Mouse (Mus musculus) myocyte (in vitro differentiated cells): Measurements from ENCODE around the gene Nup93. TPM values are rescaled to one million over a fixed set of nuclear protein-coding genes. Genes with fewer than 3 reads are reported as not detected.

ENCODE experiments used
- H3K27me3 ChIP-seq: one replicate; pipeline ENCODE4 v1.6.1; 2011; ENCODE audit not compliant: control insufficient read depth, insufficient read depth, insufficient read length
- H3K36me3 ChIP-seq: one replicate; pipeline ENCODE4 v1.6.1; 2011; ENCODE audit not compliant: control insufficient read depth, insufficient read depth
- H3K4me2 ChIP-seq: one replicate; pipeline ENCODE4 v1.6.1; 2011; ENCODE audit warnings: low read depth, control low read depth
- H3K4me3 ChIP-seq: one replicate; pipeline ENCODE4 v1.5.1; 2011; ENCODE audit warnings: mild to moderate bottlenecking, control low read depth, moderate library complexity
- H3K79me2 ChIP-seq: one replicate; pipeline ENCODE4 v1.6.1; 2011; ENCODE audit not compliant: control insufficient read depth, insufficient read depth
- H3ac ChIP-seq: one replicate; pipeline ENCODE4 v1.6.1; 2011; ENCODE audit not compliant: control insufficient read depth, insufficient read length
- CEBPB ChIP-seq: IDR thresholded peaks from 2 replicates; pipeline ENCODE4 v1.6.1; 2011; ENCODE audit warnings: mild to moderate bottlenecking, moderate library complexity; ENCODE audit not compliant: poor library complexity, insufficient read depth, severe bottlenecking
- E2F4 ChIP-seq: IDR thresholded peaks from one replicate; pipeline ENCODE4 v1.6.1; 2011; ENCODE audit warnings: mild to moderate bottlenecking, control low read depth, moderate library complexity; ENCODE audit not compliant: insufficient read depth
- MAX ChIP-seq: IDR thresholded peaks from one replicate; pipeline ENCODE4 v1.6.1; 2011; ENCODE audit warnings: low read depth, mild to moderate bottlenecking, control low read depth
- MYOD1 ChIP-seq, 3 experiments: IDR thresholded peaks; one replicate each; pipeline ENCODE4 v1.6.1; 2011; ENCODE audit warnings: control low read depth in 2 of 3, low read depth in 2 of 3, mild to moderate bottlenecking in 2 of 3, moderate library complexity in 1 of 3; ENCODE audit not compliant: insufficient read length in 2 of 3, control insufficient read depth in 1 of 3
- MYOG ChIP-seq, 3 experiments: IDR thresholded peaks; one replicate each; pipeline ENCODE4 v1.6.1; 2011; ENCODE audit warnings: control low read depth in 2 of 3, low read depth in 2 of 3, mild to moderate bottlenecking in 2 of 3; ENCODE audit not compliant: insufficient read length in 2 of 3, control insufficient read depth in 1 of 3, insufficient read depth in 1 of 3
- POLR2A ChIP-seq: IDR thresholded peaks from one replicate; pipeline ENCODE4 v1.6.1; 2011; ENCODE audit warnings: low read depth, mild to moderate bottlenecking, control low read depth, moderate library complexity; ENCODE audit not compliant: insufficient read length
- POLR2AphosphoS2 ChIP-seq: IDR thresholded peaks from one replicate; pipeline ENCODE4 v1.6.1; 2011; ENCODE audit warnings: low read depth, control low read depth; ENCODE audit not compliant: insufficient read length
- REST ChIP-seq: IDR thresholded peaks from one replicate; pipeline ENCODE4 v1.6.1; 2011; ENCODE audit warnings: mild to moderate bottlenecking, control low read depth, moderate library complexity; ENCODE audit not compliant: insufficient read depth, insufficient read length
- SRF ChIP-seq: IDR thresholded peaks from one replicate; pipeline ENCODE4 v1.6.1; 2011; ENCODE audit warnings: low read depth; ENCODE audit not compliant: control insufficient read depth, insufficient read length
- TCF12 ChIP-seq: IDR thresholded peaks from one replicate; pipeline ENCODE4 v1.6.1; 2011; ENCODE audit warnings: mild to moderate bottlenecking, control low read depth; ENCODE audit not compliant: poor library complexity, insufficient read depth, severe bottlenecking
- TCF3 ChIP-seq: IDR thresholded peaks from one replicate; pipeline ENCODE4 v1.6.1; 2011; ENCODE audit warnings: low read depth, control low read depth; ENCODE audit not compliant: insufficient read length
- USF1 ChIP-seq: IDR thresholded peaks from one replicate; pipeline ENCODE4 v1.6.1; 2011; ENCODE audit warnings: low read depth, mild to moderate bottlenecking, control low read depth, moderate library complexity
- polyA plus RNA-seq: library from polyadenylated mRNA; unstranded; fragments of >200 nt; fragmentation: generic; extraction: Trizol; gene quantifications from one replicate; pipeline ENCODE4 v1.2.1, GENCODE M21; 2012; ENCODE audit warnings: missing spikeins

The Nup93 gene
- polyA plus RNA-seq, 1 experiment = 38.1 TPM

- Histone ChIP-seq H3ac (no peak overlapping the region), H3K27me3 (no peaks in the 10 kb centered on the region), H3K4me3 (no peak overlapping the region), H3K36me3 (no peaks in the 10 kb centered on the region), H3K4me2 (no peak overlapping the region), H3K79me2 (peaks cover 7% of the 10 kb centered on the region)
- TF ChIP-seq SRF = no peak
- TF ChIP-seq E2F4 = no peak
- no peak for TF ChIP-seq POLR2AphosphoS2
- no peak for TF ChIP-seq MYOG (IDR thresholded peaks at IDR 0.05; ENCODE audit: control insufficient read depth in 1 of 3, insufficient read depth in 1 of 3, insufficient read length in 2 of 3, low read depth in 2 of 3)
- TF ChIP-seq REST = no peak
- no peak for TF ChIP-seq USF1
- no peak for TF ChIP-seq MAX
- no peak for TF ChIP-seq MYOD1 (IDR thresholded peaks at IDR 0.05; ENCODE audit: control insufficient read depth in 1 of 3, insufficient read length in 2 of 3, low read depth in 2 of 3)
- no peak for TF ChIP-seq CEBPB
Observed at GRCm38 (mm10) chr8:94266344-94267191, 52.2 kb downstream of the Nup93 start.

- Histone ChIP-seq H3K4me3 (no peak overlapping the region), H3K36me3 (no peaks in the 10 kb centered on the region), H3ac (no peak overlapping the region), H3K27me3 (no peaks in the 10 kb centered on the region), H3K79me2 (no peaks in the 10 kb centered on the region), H3K4me2 (peak overlapping the region; percentile 15)
- TF ChIP-seq MAX = no peak
- no peak for TF ChIP-seq USF1
- TF ChIP-seq TCF3 = no peak
- TF ChIP-seq CEBPB = no peak
- TF ChIP-seq TCF12 = no peak
- TF ChIP-seq POLR2AphosphoS2 = no peak
- TF ChIP-seq E2F4 = no peak
- no peak for TF ChIP-seq MYOD1 (IDR thresholded peaks at IDR 0.05; ENCODE audit: control insufficient read depth in 1 of 3, insufficient read length in 2 of 3, low read depth in 2 of 3)
- TF ChIP-seq MYOG (IDR thresholded peaks at IDR 0.05; ENCODE audit: control insufficient read depth in 1 of 3, insufficient read depth in 1 of 3, insufficient read length in 2 of 3, low read depth in 2 of 3) = no peak
- no peak for TF ChIP-seq SRF
- TF ChIP-seq REST = no peak
- no peak for TF ChIP-seq POLR2A
Observed at GRCm38 (mm10) chr8:94268359-94268890, 54.1 kb downstream of the Nup93 start.

GRCm38 (mm10) chr8:94270309-94270708, 55.9 kb downstream of the Nup93 start:
- H3K79me2 ChIP-seq = no peaks in the 10 kb centered on the region
- TF ChIP-seq MYOG (IDR thresholded peaks at IDR 0.05; ENCODE audit: control insufficient read depth in 1 of 3, insufficient read depth in 1 of 3, insufficient read length in 2 of 3, low read depth in 2 of 3) (no peak), E2F4 (no peak), CEBPB (no peak), REST (no peak), POLR2AphosphoS2 (no peak), SRF (no peak), POLR2A (no peak), MAX (no peak), MYOD1 (IDR thresholded peaks at IDR 0.05; ENCODE audit: control insufficient read depth in 1 of 3, insufficient read length in 2 of 3, low read depth in 2 of 3) (no peak), USF1 (no peak), TCF3 (no peak), TCF12 (no peak)
- H3K4me3 ChIP-seq = no peak overlapping the region

GRCm38 (mm10) chr8:94271102-94271501, 56.7 kb downstream of the Nup93 start:
- H3ac ChIP-seq = no peak overlapping the region
- TF ChIP-seq TCF12 = no peak
- no peak overlapping the region for H3K4me2 ChIP-seq
- no peaks in the 10 kb centered on the region for H3K36me3 ChIP-seq
- no peaks in the 10 kb centered on the region for H3K27me3 ChIP-seq
- no peak overlapping the region for H3K4me3 ChIP-seq
- no peaks in the 10 kb centered on the region for H3K79me2 ChIP-seq

More at GRCm38 (mm10) chr8:94270309-94270708, 55.9 kb downstream of the Nup93 start:
- no peaks in the 10 kb centered on the region for H3K36me3 ChIP-seq
- no peak overlapping the region for H3K4me2 ChIP-seq
- H3ac ChIP-seq = no peak overlapping the region
- no peaks in the 10 kb centered on the region for H3K27me3 ChIP-seq

- H3K79me2 ChIP-seq = no peaks in the 10 kb centered on the region
- H3K4me2 ChIP-seq = no peak overlapping the region
- H3K36me3 ChIP-seq = no peaks in the 10 kb centered on the region
- no peak overlapping the region for H3K4me3 ChIP-seq
- no peaks in the 10 kb centered on the region for H3K27me3 ChIP-seq
- no peak for TF ChIP-seq MAX
- no peak for TF ChIP-seq REST
- TF ChIP-seq SRF = no peak
- TF ChIP-seq E2F4 = no peak
- no peak for TF ChIP-seq POLR2A
- no peak for TF ChIP-seq POLR2AphosphoS2
- TF ChIP-seq TCF3 = no peak
- no peak for TF ChIP-seq MYOD1 (IDR thresholded peaks at IDR 0.05; ENCODE audit: control insufficient read depth in 1 of 3, insufficient read length in 2 of 3, low read depth in 2 of 3)
- no peak for TF ChIP-seq TCF12
- TF ChIP-seq MYOG (IDR thresholded peaks at IDR 0.05; ENCODE audit: control insufficient read depth in 1 of 3, insufficient read depth in 1 of 3, insufficient read length in 2 of 3, low read depth in 2 of 3) = no peak
- TF ChIP-seq USF1 = no peak
- no peak for TF ChIP-seq CEBPB
- no peak overlapping the region for H3ac ChIP-seq
Observed at GRCm38 (mm10) chr8:94272612-94273011, 58.2 kb downstream of the Nup93 start.
